1 mouse cellular context compared by ENCODE assay signal in the genomic region with DNA sequence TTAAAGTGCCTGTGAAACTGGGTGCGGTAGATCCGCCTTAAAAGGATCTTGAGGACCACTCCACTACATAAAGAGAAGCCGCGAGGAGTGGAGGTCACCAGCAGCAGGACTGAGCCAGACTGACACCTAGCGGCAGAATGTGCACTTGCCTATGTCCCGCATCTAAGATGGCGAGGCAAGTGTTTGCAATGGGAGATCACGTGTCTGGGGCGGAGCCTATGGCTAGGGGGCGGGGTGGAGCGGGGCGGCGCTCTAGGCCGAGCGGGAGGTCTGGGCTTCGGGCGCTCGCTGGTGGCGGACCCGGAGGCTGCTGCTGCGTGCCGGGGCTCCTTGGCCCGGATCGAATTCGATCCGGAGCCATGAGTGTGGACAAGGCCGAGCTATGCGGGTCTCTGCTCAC.
TF ChIP-seq lines count a peak whose summit lies in the region.

A gene (plus strand): TSS at position 255 of the 400 bp plus-strand sequence.

TF ChIP-seq in MEL, 35 proteins besides CTCF, POLR2A, EP300 and RAD21 (continued from another document):
- TF ChIP-seq HCFC1 (IDR thresholded peaks at IDR 0.05; ENCODE audit: low read depth, low read length) (peak; percentile 83), MXI1 (IDR thresholded peaks at IDR 0.05; ENCODE audit: low read depth, low read length) (peak; percentile 80), ELF1 (IDR thresholded peaks at IDR 0.05; ENCODE audit: low read depth, low read length) (0 out of 2 replicates have a peak, but pooled peaks have one; percentile 33), E2F4 (IDR thresholded peaks at IDR 0.05; ENCODE audit: borderline replicate concordance, low read depth, low read length) (no peak)
